Mouse (Mus musculus): ENCODE results near the gene Atmin.

DNA sequence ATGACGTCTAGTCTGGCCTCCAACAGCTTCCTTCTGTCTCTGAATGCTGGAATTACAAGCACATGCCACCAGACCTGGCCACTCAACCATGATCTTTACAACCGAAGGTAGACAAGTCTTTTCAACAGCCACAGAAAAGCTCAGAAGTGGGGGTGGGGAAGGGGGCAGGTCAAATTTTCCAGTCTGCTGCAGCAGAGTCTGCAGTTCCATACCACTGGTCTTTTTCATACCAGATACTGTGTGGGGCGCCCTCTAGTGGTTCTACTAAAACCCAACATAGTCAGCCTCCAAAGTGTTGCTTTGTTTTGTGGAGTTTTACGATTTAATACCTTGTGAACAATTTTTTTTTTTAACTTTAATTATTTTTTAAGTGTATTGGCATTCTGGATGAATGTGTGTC, 36.9 kb downstream of the Atmin start:
- no peak for TF ChIP-seq CTCF (IDR thresholded peaks at IDR 0.05; ENCODE audit: insufficient read depth, low read depth, low read length)
- no peak for TF ChIP-seq POLR2A (IDR thresholded peaks at IDR 0.05; ENCODE audit: insufficient read depth, low read depth, low read length)
